Mouse (Mus musculus): ENCODE data around the gene Ormdl2.
A peak's percentile ranks its signal among the peaks of the same experiment; 100 is the strongest.

Ormdl2 gene

DNA sequence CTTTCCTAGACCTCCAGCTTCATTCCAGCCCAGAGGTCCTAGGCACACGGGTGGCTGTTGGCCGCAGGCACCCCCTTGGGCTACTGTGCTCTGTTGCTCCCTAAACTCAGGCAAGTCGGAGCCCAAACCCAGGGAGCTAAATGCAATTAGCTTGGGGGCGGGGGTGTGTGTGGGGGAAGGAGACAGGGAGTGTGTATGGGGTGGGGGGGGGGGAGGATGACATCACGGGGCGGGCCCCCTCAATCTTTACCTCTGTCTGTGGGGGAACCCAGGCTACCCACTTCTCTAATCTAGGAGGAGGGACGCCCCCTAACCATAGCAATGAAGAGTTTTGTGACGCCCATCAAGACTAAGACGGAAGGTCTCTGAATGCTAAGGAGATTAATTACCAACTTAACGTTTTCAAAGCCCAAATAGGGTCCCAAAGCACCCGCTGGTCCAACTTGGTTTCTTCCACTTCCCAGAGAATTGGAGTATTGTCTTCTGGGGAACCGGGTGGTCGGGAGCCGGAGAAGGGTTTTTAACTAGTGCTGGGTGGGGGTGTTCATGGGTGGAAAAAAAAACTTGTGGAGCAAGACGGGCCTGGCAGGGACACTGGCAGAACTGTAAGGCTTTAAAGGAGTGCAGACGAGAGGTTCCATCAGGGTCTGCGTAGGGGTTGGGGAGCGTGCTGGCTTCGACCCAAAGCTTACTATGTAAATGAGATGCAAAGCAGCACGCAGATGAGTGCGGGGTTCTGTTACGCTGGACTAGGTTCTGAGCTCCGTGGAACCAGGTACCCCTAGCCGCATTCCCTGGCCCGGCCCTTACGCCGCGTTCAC lies 17.0 kb downstream of the Ormdl2 start, which contains the start of gene Tmem198b:
Tmem198b (minus strand) TSS at position 100 of the 821 bp plus-strand sequence.
- peak; percentile 66 for DNase-seq (ENCODE audit: extremely low read depth, low read depth)

DNA sequence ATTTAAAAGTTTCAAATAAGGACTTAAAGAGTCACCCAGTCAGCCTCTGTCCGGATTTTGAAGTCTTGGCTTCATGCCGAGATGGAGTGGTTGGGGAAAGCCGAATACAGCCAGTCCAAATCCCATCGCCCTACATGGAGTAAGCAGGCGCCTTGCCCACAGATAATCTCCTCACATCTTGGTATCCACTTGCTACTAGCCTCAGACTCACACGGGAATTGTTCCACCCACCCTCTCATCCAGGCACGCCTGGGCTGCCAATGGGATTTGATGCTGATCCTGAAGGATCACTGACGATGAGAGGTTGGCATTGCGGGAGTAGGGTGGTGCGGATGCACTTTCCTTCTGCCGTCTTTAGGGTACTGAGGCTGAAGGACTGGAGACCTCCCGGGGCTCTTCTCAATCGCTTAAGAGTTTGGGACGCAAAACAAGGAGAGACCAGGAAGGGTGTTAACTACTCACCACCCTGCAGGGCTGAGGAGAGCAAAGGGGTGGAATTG lies 17.6 kb downstream of the Ormdl2 start, which contains the start of gene Dnajc14:
Dnajc14 (plus strand) TSS at position 292 of the 500 bp plus-strand sequence.
- DNase-seq (ENCODE audit: extremely low read depth, low read depth), result peak; percentile 26

DNA sequence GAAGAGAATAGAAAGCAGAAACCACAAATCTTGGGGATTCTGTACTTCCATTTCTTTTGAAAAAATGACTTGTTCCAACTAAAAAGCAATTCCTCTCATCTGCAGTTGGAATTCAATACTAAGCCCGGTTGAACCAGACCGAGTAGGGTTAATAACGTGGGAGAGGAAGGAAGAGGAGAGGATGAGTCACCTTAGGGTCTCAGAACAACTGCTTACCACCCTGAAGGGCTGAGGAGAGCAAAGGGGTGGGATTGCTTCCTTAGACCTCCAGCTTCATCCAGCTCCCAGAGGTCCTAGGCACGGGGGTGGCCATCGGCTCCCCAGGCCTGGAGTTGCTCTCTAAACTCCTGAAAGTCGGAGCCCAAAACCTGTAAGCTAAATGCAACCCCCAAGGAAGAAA lies 18.1 kb downstream of the Ormdl2 start:
- DNase-seq (ENCODE audit: extremely low read depth, low read depth), result no peak

DNA sequence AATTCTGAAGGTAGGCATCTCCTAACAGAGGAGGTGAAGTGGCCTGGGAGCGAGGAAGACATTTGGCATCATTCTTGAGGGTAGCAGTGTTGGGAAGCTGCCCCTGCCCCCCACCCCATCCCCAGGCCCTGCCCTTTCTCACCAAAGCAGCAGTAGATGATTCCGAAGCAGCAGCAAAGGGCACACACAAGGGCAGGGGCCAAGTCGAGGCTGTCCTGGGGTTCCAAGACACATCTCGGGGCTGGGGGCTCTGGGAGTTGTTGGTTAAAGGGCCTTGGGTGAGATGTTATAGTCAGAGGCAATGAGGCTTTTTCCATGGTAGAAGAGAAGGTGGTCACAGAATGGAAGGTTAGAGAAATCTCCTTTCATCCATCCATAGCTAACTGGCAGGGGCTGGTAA lies 18.5 kb downstream of the Ormdl2 start:
- no peak for DNase-seq (ENCODE audit: extremely low read depth, low read depth)

DNA sequence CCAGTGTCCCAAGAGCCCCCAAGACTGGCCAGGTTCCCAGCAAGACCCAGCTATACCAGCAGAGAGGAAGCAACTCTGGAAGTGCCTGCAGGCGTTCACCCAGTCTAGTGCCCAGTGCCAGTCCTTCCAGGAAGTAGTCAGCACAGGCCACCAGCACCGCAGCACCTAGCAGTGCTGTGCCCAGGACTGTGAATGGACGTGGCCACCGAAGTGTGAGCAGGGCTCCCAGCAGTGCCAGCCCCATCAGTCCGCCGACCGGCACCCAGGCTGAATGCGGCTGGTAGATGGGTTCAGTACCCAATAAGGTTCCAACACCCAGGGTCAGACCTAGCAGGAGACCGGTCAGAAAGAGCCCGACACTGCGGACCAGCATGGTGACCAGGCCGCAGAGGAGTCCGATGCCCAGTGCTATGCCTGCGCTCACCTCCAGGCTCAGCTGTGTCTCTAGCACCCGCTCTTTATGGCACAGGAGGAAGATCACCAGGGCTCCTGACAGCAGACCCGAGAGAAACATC lies 19.4 kb downstream of the Ormdl2 start:
- DNase-seq (ENCODE audit: extremely low read depth, low read depth), result no peak

DNA sequence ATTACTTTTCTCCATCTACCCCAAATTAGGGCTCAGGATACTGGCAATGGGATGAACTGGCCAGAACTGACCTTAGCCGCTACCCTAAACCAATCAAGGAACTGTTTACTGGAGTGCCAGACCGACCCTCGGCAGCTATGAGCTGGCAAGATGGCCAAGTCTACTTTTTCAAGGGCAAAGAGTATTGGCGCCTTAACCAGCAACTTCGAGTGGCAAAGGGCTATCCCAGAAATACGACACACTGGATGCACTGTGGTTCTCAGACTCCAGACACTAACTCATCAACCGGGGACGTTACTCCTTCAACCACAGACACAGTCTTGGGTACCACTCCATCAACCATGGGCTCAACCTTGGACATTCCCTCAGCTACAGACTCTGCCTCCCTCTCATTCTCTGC lies 22.8 kb downstream of the Ormdl2 start:
- no peak for DNase-seq (ENCODE audit: extremely low read depth, low read depth)

DNA sequence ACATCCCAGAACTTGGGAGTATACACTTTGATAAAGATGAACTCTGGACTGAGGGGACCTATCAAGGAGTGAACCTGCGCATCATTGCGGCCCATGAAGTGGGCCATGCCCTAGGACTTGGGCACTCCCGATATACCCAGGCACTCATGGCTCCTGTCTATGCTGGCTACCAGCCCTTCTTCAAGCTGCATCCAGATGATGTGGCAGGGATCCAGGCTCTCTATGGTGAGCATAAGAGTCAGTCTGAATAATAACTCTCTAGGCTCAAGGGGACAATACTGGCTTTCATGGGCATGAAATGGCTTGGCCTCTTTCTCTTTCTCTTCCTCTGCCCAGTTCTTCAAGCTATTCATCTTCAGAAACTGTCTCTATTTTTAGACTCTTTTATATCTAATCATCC lies 25.9 kb downstream of the Ormdl2 start:
- DNase-seq (ENCODE audit: extremely low read depth, low read depth), result no peak

- no peak for DNase-seq (ENCODE audit: extremely low read depth, low read depth)
Measured at GRCm38 (mm10) chr10:128794391-128794790, 27.1 kb downstream of the Ormdl2 start.

GRCm38 (mm10) chr10:128793258-128793657 lies 28.2 kb downstream of the Ormdl2 start:
- DNase-seq (ENCODE audit: extremely low read depth, low read depth), result peak; percentile 52

GRCm38 (mm10) chr10:128792041-128792440 lies 29.4 kb downstream of the Ormdl2 start:
- no peak for DNase-seq (ENCODE audit: extremely low read depth, low read depth)

GRCm38 (mm10) chr10:128790398-128791124 lies 30.9 kb downstream of the Ormdl2 start, which contains the start of gene Mmp19:
Mmp19 (plus strand) TSS chr10:128790910.
- DNase-seq (ENCODE audit: extremely low read depth, low read depth), result no peak

GRCm38 (mm10) chr10:128780200-128780599 lies 41.2 kb downstream of the Ormdl2 start:
- DNase-seq (ENCODE audit: extremely low read depth, low read depth), result no peak

GRCm38 (mm10) chr10:128779011-128779795 lies 42.2 kb downstream of the Ormdl2 start:
- peak; percentile 44 for DNase-seq (ENCODE audit: extremely low read depth, low read depth)

DNA sequence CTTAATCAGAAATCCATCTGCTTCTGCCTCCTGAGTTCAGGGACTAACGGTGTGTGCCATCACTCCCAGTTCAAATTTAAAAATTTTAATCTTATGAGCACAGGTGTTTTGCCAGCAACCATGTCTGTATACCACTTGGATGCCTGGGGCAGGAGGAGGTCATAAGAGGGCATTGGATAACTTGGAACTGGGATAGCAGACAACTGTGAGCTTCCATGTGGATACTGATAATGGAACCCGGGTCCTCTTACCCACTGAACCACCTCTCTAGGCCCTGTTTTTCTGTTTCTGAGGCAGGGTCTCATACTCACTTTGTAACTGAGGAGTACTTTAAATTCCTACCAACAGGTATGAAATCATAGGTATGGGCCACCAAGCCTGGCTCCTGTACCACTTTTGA lies 43.0 kb downstream of the Ormdl2 start:
- no peak for DNase-seq (ENCODE audit: extremely low read depth, low read depth)

DNA sequence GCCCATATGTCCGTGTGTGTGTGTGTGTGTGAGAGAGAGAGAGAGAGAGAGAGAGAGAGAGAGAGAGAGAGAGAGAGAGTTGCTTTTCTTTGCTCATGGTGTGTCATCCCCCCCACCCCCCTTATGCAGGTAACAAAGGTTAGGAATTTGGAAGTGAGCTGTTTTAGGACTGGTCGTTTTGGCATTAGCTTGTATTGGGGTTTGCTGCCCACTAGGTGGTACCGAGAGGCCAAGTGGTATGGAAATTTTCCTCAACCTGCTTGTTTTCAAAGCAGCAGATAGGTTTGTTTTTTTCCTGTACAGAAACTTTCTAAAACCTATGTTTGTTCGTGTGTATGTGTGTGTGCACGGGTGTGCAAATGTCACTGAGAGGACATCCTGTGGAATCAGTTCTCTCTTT lies 47.8 kb downstream of the Ormdl2 start:
- DNase-seq (ENCODE audit: extremely low read depth, low read depth), result no peak

GRCm38 (mm10) chr10:128772895-128773294 lies 48.5 kb downstream of the Ormdl2 start:
- no peak for DNase-seq (ENCODE audit: extremely low read depth, low read depth)

Data from MEL-GATA-1-ER (cell line).